Mouse (Mus musculus) intestine, embryonic 14.5 days (tissue): ENCODE results near the gene Lancl1. TPM values are rescaled to one million over a fixed set of nuclear protein-coding genes. Genes with fewer than 3 reads are reported as not detected.

Experiments
- ATAC-seq: fragments of 200-750 bp; cut with Nextera tagmentation; replicated peaks from 2 replicates; pipeline ENCODE4 v1.8.0; 2017; ENCODE audit warnings: low read depth, moderate number of reproducible peaks, moderate TSS enrichment, moderate library complexity; ENCODE audit not compliant: low FRiP score, low TSS enrichment
- DNase-seq: peaks from one replicate; pipeline ENCODE4 v3.0.0-alpha.2; 2018; ENCODE audit warnings: low spot score
- H3K27ac ChIP-seq: fragments of 300-500 bp; sonication (generic); 2 replicates; pipeline ENCODE4 v1.5.1; 2014; ENCODE audit warnings: low read depth, mild to moderate bottlenecking, control low read depth
- H3K27me3 ChIP-seq: fragments of 300-500 bp; sonication (generic); replicated peaks from 2 replicates; pipeline ENCODE4 v1.6.1; 2014; ENCODE audit warnings: low read length, control low read depth; ENCODE audit not compliant: control insufficient read depth, insufficient read depth
- H3K36me3 ChIP-seq: fragments of 300-500 bp; sonication (generic); 2 replicates; pipeline ENCODE4 v1.6.1; 2014; ENCODE audit warnings: low read length, control low read depth; ENCODE audit not compliant: control insufficient read depth, insufficient read depth
- H3K4me1 ChIP-seq: fragments of 300-500 bp; sonication (generic); replicated peaks from 2 replicates; pipeline ENCODE4 v1.6.1; 2014; ENCODE audit warnings: low read length, control low read depth, mixed read lengths; ENCODE audit not compliant: control insufficient read depth, insufficient read depth
- H3K4me2 ChIP-seq: fragments of 300-500 bp; sonication (generic); 2 replicates; pipeline ENCODE4 v1.6.1; 2014; ENCODE audit warnings: low read length
- H3K4me3 ChIP-seq: fragments of 300-500 bp; sonication (generic); 2 replicates; pipeline ENCODE4 v1.5.1; 2014; ENCODE audit warnings: low read depth, low read length, control low read depth, mixed read lengths
- H3K9ac ChIP-seq: fragments of 300-500 bp; sonication (generic); 2 replicates; pipeline ENCODE4 v1.6.1; 2014; ENCODE audit warnings: mild to moderate bottlenecking, low read length
- H3K9me3 ChIP-seq: fragments of 300-500 bp; sonication (generic); 2 replicates; pipeline ENCODE4 v1.6.1; 2016; ENCODE audit warnings: low read length, control low read depth; ENCODE audit not compliant: control insufficient read depth
- WGBS: fragments of 180-500 bp; shearing (Covaris S2); extraction: QIAGEN DNeasy Blood & Tissue Kit; methylation state at CpG from one replicate; pipeline ENCODE4 v1.1.7; 2014; 5-methylcytosine and 5-hydroxymethylcytosine counted together
- polyA plus RNA-seq: library from polyadenylated mRNA; unstranded; fragments of >200 nt; fragmentation: Nextera tagmentation; extraction: Ambion mirVana; gene quantifications from 2 replicates; pipeline ENCODE4 v1.2.1, GENCODE M21; 2014

The Lancl1 gene
- polyA plus RNA-seq: 96.4 and 113 TPM in 2 replicates

GRCm38 (mm10) chr1:67038246-67038987 is at the start of gene Lancl1:
Gene Lancl1, minus strand, starts transcription at chr1:67038872.
- 1% methylated on average over 47 of the region's 47 CpGs for WGBS
- DNase-seq (peak; percentile 88), ATAC-seq (peak; percentile 95)
- H3K4me1 ChIP-seq: peaks cover 9% of the 10 kb centered on the region
- H3K4me3 ChIP-seq: peak within 1 kb of the TSS; percentile 80
- H3K27me3 ChIP-seq: no peaks in the 10 kb centered on the region
- H3K4me2 ChIP-seq: peak within 1 kb of the TSS; percentile 88
- H3K36me3 ChIP-seq: peaks cover 28% of the 10 kb centered on the region
- H3K9ac ChIP-seq: peak within 1 kb of the TSS; percentile 63
- H3K27ac ChIP-seq: no peak within 1 kb of the TSS
- H3K9me3 ChIP-seq: no peaks in the 10 kb centered on the region

- Histone ChIP-seq H3K9ac (no peak overlapping the region), H3K9me3 (no peaks in the 10 kb centered on the region), H3K27me3 (no peaks in the 10 kb centered on the region), H3K27ac (no peak overlapping the region), H3K4me3 (no peak overlapping the region), H3K4me1 (no peaks in the 10 kb centered on the region), H3K4me2 (no peak overlapping the region), H3K36me3 (no peaks in the 10 kb centered on the region)
- WGBS: 79% methylated on average over 7 of the region's 7 CpGs
- DNase-seq: no peak
- peak; percentile 82 for ATAC-seq
These were observed 40.5 kb upstream of the Lancl1 start for GRCm38 (mm10) chr1:67079146-67079545.

- DNase-seq (no peak), ATAC-seq (no peak)
- H3K4me2 ChIP-seq: no peak overlapping the region
- H3K36me3 ChIP-seq: no peaks in the 10 kb centered on the region
- 78% methylated on average over 2 of the region's 2 CpGs for WGBS
- H3K27me3 ChIP-seq: no peaks in the 10 kb centered on the region
- no peak overlapping the region for H3K9ac ChIP-seq
- no peak overlapping the region for H3K27ac ChIP-seq
- H3K9me3 ChIP-seq: no peaks in the 10 kb centered on the region
- H3K4me3 ChIP-seq: no peak overlapping the region
- H3K4me1 ChIP-seq: no peaks in the 10 kb centered on the region
These were observed 40.0 kb upstream of the Lancl1 start for GRCm38 (mm10) chr1:67078666-67079065.

- no peaks in the 10 kb centered on the region for H3K27me3 ChIP-seq
- H3K9ac ChIP-seq: no peak overlapping the region
- 55% methylated on average over 2 of the region's 2 CpGs for WGBS
- H3K36me3 ChIP-seq: no peaks in the 10 kb centered on the region
- H3K4me1 ChIP-seq: no peaks in the 10 kb centered on the region
- no peak for DNase-seq
- ATAC-seq: peak; percentile 84
- no peaks in the 10 kb centered on the region for H3K9me3 ChIP-seq
- no peak overlapping the region for H3K4me3 ChIP-seq
- no peak overlapping the region for H3K27ac ChIP-seq
- H3K4me2 ChIP-seq: no peak overlapping the region
These were observed 39.1 kb upstream of the Lancl1 start for GRCm38 (mm10) chr1:67077739-67078138.

- ATAC-seq: no peak
- H3K36me3 ChIP-seq: no peaks in the 10 kb centered on the region
These were observed 28.9 kb upstream of the Lancl1 start for GRCm38 (mm10) chr1:67067561-67067960.

GRCm38 (mm10) chr1:67065347-67066270 is 26.9 kb upstream of the Lancl1 start:
- H3K9me3 ChIP-seq: no peaks in the 10 kb centered on the region
- ATAC-seq: peak; percentile 89

More at GRCm38 (mm10) chr1:67067561-67067960, 28.9 kb upstream of the Lancl1 start:
- H3K9ac ChIP-seq: no peak overlapping the region
- H3K4me3 ChIP-seq: no peak overlapping the region
- no peak overlapping the region for H3K4me2 ChIP-seq
- H3K27me3 ChIP-seq: no peaks in the 10 kb centered on the region
- no peaks in the 10 kb centered on the region for H3K4me1 ChIP-seq
- no peaks in the 10 kb centered on the region for H3K9me3 ChIP-seq
- no peak for DNase-seq
- WGBS: 73% methylated on average over 1 of the region's 1 CpGs
- H3K27ac ChIP-seq: no peak overlapping the region

GRCm38 (mm10) chr1:67061456-67062085 is 22.9 kb upstream of the Lancl1 start:
- WGBS: 3% methylated on average over 7 of the region's 7 CpGs
- DNase-seq (peak; percentile 82), ATAC-seq (peak; percentile 26)
- H3K9me3 ChIP-seq: no peaks in the 10 kb centered on the region
- no peak overlapping the region for H3K9ac ChIP-seq
- H3K4me3 ChIP-seq: no peak overlapping the region
- no peak overlapping the region for H3K27ac ChIP-seq
- H3K4me1 ChIP-seq: no peaks in the 10 kb centered on the region
- no peaks in the 10 kb centered on the region for H3K27me3 ChIP-seq
- H3K4me2 ChIP-seq: no peak overlapping the region
- no peaks in the 10 kb centered on the region for H3K36me3 ChIP-seq

More at GRCm38 (mm10) chr1:67065347-67066270, 26.9 kb upstream of the Lancl1 start:
- no peak overlapping the region for H3K4me3 ChIP-seq
- WGBS: 64% methylated on average over 9 of the region's 9 CpGs
- H3K36me3 ChIP-seq: no peaks in the 10 kb centered on the region
- no peak overlapping the region for H3K9ac ChIP-seq
- H3K27ac ChIP-seq: no peak overlapping the region
- H3K4me2 ChIP-seq: no peak overlapping the region
- no peak for DNase-seq
- H3K27me3 ChIP-seq: no peaks in the 10 kb centered on the region
- no peaks in the 10 kb centered on the region for H3K4me1 ChIP-seq

- no peak overlapping the region for H3K4me2 ChIP-seq
- 0 out of 2 replicates have a peak, but pooled peaks have one; percentile 8 for ATAC-seq
- no peak overlapping the region for H3K9ac ChIP-seq
- no peaks in the 10 kb centered on the region for H3K27me3 ChIP-seq
- WGBS: 83% methylated on average over 7 of the region's 7 CpGs
- H3K36me3 ChIP-seq: no peaks in the 10 kb centered on the region
- no peak overlapping the region for H3K27ac ChIP-seq
- H3K4me1 ChIP-seq: no peaks in the 10 kb centered on the region
- no peak for DNase-seq
- H3K4me3 ChIP-seq: no peak overlapping the region
- no peaks in the 10 kb centered on the region for H3K9me3 ChIP-seq
These were observed 17.1 kb upstream of the Lancl1 start for GRCm38 (mm10) chr1:67055816-67056215.
